Comparison of ENCODE assay signal across 17 mouse cellular contexts in genomic region chr11:109496475-109496993, GRCm38 (mm10). TPM values are rescaled to one million over a fixed set of nuclear protein-coding genes. Genes with fewer than 3 reads are reported as not detected.
DNase-seq lines count a peak whose midpoint lies in the region; ATAC-seq and TF ChIP-seq lines count a peak whose summit lies in the region.
"Had no signal": no experiment of that assay in that cellular context is flagged by ENCODE, and none has a peak within 500 bp of the region (broad histone marks: within the 10 kb centered on the region; RNA-seq: fewer than 3 reads in every experiment).

No protein-coding gene starts in this region.

- no peak overlapping the region for H3K4me2 ChIP-seq in intestine, embryonic 16.5 days (ENCODE audit: low read depth, low read length)
- no peak overlapping the region for H3K4me2 ChIP-seq in intestine, embryonic 15.5 days (replicated peaks)
- no peak overlapping the region for H3K4me2 ChIP-seq in midbrain, embryonic 11.5 days
- H3K4me2 ChIP-seq in midbrain, postnatal 0 days (ENCODE audit: low read depth, low read length, poor library complexity, severe bottlenecking), result no peak overlapping the region
- no peak overlapping the region; the same call in 1 of the 2 replicates for H3K4me2 ChIP-seq in liver, embryonic 13.5 days
- H3K4me2 ChIP-seq: neural tube, embryonic 15.5 days had no signal

- ATAC-seq in intestine, embryonic 16.5 days, result no peak
- ATAC-seq in intestine, embryonic 15.5 days, result no peak
- no peak for ATAC-seq in midbrain, embryonic 11.5 days (ENCODE audit: low FRiP score)
- no peak for ATAC-seq in midbrain, postnatal 0 days (ENCODE audit: low FRiP score)
- no peak for ATAC-seq in liver, embryonic 13.5 days (ENCODE audit: low read depth)
- no peak for ATAC-seq in monocyte, adult 5-6 weeks (replicated peaks; ENCODE audit: insufficient number of reproducible peaks, low FRiP score, low TSS enrichment, poor library complexity, severe bottlenecking)

- no peaks in the 10 kb centered on the region for H3K36me3 ChIP-seq in intestine, embryonic 16.5 days (ENCODE audit: control insufficient read depth, insufficient read depth, low read length)
- H3K36me3 ChIP-seq in intestine, embryonic 15.5 days, result no peaks in the 10 kb centered on the region
- H3K36me3 ChIP-seq in midbrain, embryonic 11.5 days (ENCODE audit: control insufficient read depth, insufficient read depth, low read length), result no peaks in the 10 kb centered on the region
- no peaks in the 10 kb centered on the region for H3K36me3 ChIP-seq in midbrain, postnatal 0 days (ENCODE audit: insufficient read depth, low read length)
- no peaks in the 10 kb centered on the region for H3K36me3 ChIP-seq in liver, embryonic 13.5 days
- H3K36me3 ChIP-seq: limb, embryonic 10.5 days; neural tube, embryonic 15.5 days had no signal

- H3K4me1 ChIP-seq in intestine, embryonic 16.5 days (ENCODE audit: control insufficient read depth, insufficient read depth, low read length), result peaks cover 21% of the 10 kb centered on the region
- peaks cover 2% of the 10 kb centered on the region for H3K4me1 ChIP-seq in intestine, embryonic 15.5 days (replicated peaks)
- H3K4me1 ChIP-seq in midbrain, embryonic 11.5 days (ENCODE audit: control insufficient read depth, insufficient read depth, low read length), result peaks cover 10% of the 10 kb centered on the region; the same call in 1 of the 2 replicates
- peaks cover 8% of the 10 kb centered on the region; the same call in 1 of the 2 replicates for H3K4me1 ChIP-seq in midbrain, postnatal 0 days (ENCODE audit: insufficient read depth, low read length)
- peaks cover 39% of the 10 kb centered on the region for H3K4me1 ChIP-seq in bone marrow macrophage, adult 2 months (ENCODE audit: control insufficient read depth, insufficient read depth, low read length)
- peaks cover 74% of the 10 kb centered on the region for H3K4me1 ChIP-seq in liver, embryonic 13.5 days (replicated peaks)

- H3K27ac ChIP-seq in intestine, embryonic 16.5 days (ENCODE audit: low read length), result 0 out of 2 replicates have a peak overlapping the region, but pooled peaks have one; percentile 49
- no peak overlapping the region for H3K27ac ChIP-seq in intestine, embryonic 15.5 days
- H3K27ac ChIP-seq in midbrain, embryonic 11.5 days (ENCODE audit: low read depth, low read length), result no peak overlapping the region
- no peak overlapping the region for H3K27ac ChIP-seq in midbrain, postnatal 0 days (ENCODE audit: low read depth, low read length)
- peak overlapping the region; percentile 46 for H3K27ac ChIP-seq in bone marrow macrophage, adult 2 months (ENCODE audit: insufficient read depth, low read depth, low read length)
- peak overlapping the region; percentile 2; the same call in 1 of the 2 replicates for H3K27ac ChIP-seq in liver, embryonic 13.5 days
- H3K27ac ChIP-seq: layer of hippocampus, adult 2 months; limb, embryonic 10.5 days; neural tube, embryonic 15.5 days had no signal

- no peak overlapping the region for H3K9ac ChIP-seq in intestine, embryonic 16.5 days (ENCODE audit: low read depth, low read length)
- H3K9ac ChIP-seq in intestine, embryonic 15.5 days, result no peak overlapping the region
- H3K9ac ChIP-seq in midbrain, embryonic 11.5 days (ENCODE audit: low read length), result no peak overlapping the region
- H3K9ac ChIP-seq in midbrain, postnatal 0 days (replicated peaks; ENCODE audit: low read length, poor library complexity, severe bottlenecking), result no peak overlapping the region
- H3K9ac ChIP-seq in liver, embryonic 13.5 days, result no peak overlapping the region
- H3K9ac ChIP-seq: neural tube, embryonic 15.5 days had no signal

- H3K4me3 ChIP-seq in intestine, embryonic 16.5 days (ENCODE audit: low read length), result no peak overlapping the region
- no peak overlapping the region for H3K4me3 ChIP-seq in intestine, embryonic 15.5 days (replicated peaks)
- H3K4me3 ChIP-seq in midbrain, embryonic 11.5 days (ENCODE audit: low read depth, low read length), result no peak overlapping the region
- H3K4me3 ChIP-seq in midbrain, postnatal 0 days (ENCODE audit: low read depth, low read length), result no peak overlapping the region
- H3K4me3 ChIP-seq in bone marrow macrophage, adult 2 months (ENCODE audit: insufficient read depth, low read length), result no peak overlapping the region
- no peak overlapping the region for H3K4me3 ChIP-seq in liver, embryonic 13.5 days (replicated peaks)
- H3K4me3 ChIP-seq: layer of hippocampus, adult 2 months; limb, embryonic 10.5 days; myocyte; neural tube, embryonic 15.5 days had no signal

- WGBS in intestine, embryonic 16.5 days, result 75% methylated on average over 7 of the region's 7 CpGs
- WGBS in intestine, embryonic 15.5 days, result 81% methylated on average over 7 of the region's 7 CpGs
- WGBS in midbrain, embryonic 11.5 days, result 87% methylated on average over 7 of the region's 7 CpGs
- 78% methylated on average over 7 of the region's 7 CpGs for WGBS in midbrain, postnatal 0 days
- 68% methylated on average over 7 of the region's 7 CpGs for WGBS in liver, embryonic 13.5 days (ENCODE audit: insufficient replicate concordance)

- H3K9me3 ChIP-seq in intestine, embryonic 16.5 days (ENCODE audit: control insufficient read depth, low read length), result no peaks in the 10 kb centered on the region
- H3K9me3 ChIP-seq in intestine, embryonic 15.5 days, result no peaks in the 10 kb centered on the region
- H3K9me3 ChIP-seq in midbrain, embryonic 11.5 days (ENCODE audit: control insufficient read depth, low read length), result no peaks in the 10 kb centered on the region
- no peaks in the 10 kb centered on the region for H3K9me3 ChIP-seq in midbrain, postnatal 0 days (ENCODE audit: low read length)
- H3K9me3 ChIP-seq in liver, embryonic 13.5 days (replicated peaks), result no peaks in the 10 kb centered on the region
- H3K9me3 ChIP-seq: limb, embryonic 10.5 days; neural tube, embryonic 15.5 days had no signal

- no peaks in the 10 kb centered on the region for H3K27me3 ChIP-seq in intestine, embryonic 16.5 days (replicated peaks; ENCODE audit: control insufficient read depth, insufficient read depth, low read length)
- H3K27me3 ChIP-seq in intestine, embryonic 15.5 days (replicated peaks), result no peaks in the 10 kb centered on the region
- no peaks in the 10 kb centered on the region for H3K27me3 ChIP-seq in midbrain, embryonic 11.5 days (ENCODE audit: control insufficient read depth, insufficient read depth, low read length)
- no peaks in the 10 kb centered on the region for H3K27me3 ChIP-seq in midbrain, postnatal 0 days (ENCODE audit: insufficient read depth, low read length)
- H3K27me3 ChIP-seq in liver, embryonic 13.5 days, result no peaks in the 10 kb centered on the region
- H3K27me3 ChIP-seq: neural tube, embryonic 15.5 days had no signal

- peak; percentile 81 for DNase-seq in midbrain, embryonic 11.5 days (ENCODE audit: low spot score, missing footprints)
- no peak for DNase-seq in midbrain, postnatal 0 days (ENCODE audit: low spot score)
- DNase-seq in liver, embryonic 13.5 days, result no peak
- no peak for DNase-seq in left cerebral cortex, postnatal 10 days (ENCODE audit: extremely low spot score in 1 of 2, low spot score in 2 of 2)
- DNase-seq: cerebellum, postnatal 10 days; gastrocnemius, postnatal 14 days; heart, postnatal 10 days; lung, adult 18-20 months; right cerebral cortex, postnatal 4 days had no signal

- no peak for TF ChIP-seq CTCF in midbrain, postnatal 0 days (IDR thresholded peaks at IDR 0.05)
- TF ChIP-seq CTCF in bone marrow macrophage, adult 2 months (IDR thresholded peaks at IDR 0.05; ENCODE audit: low read depth, low read length), result no peak

- intact Hi-C loops in left cerebral cortex, postnatal 10 days (cut with DNase I), result no loop called here

- TF ChIP-seq POLR2A in bone marrow macrophage, adult 2 months (IDR thresholded peaks at IDR 0.05; ENCODE audit: borderline replicate concordance, low read depth, low read length), result no peak

RNA-seq across cellular contexts. Expression of gene Slc16a6, which starts 23.1 kb away (rescaled TPM):
- polyA plus RNA-seq in intestine, embryonic 16.5 days (2015; fragmentation: Nextera tagmentation; extraction: Ambion mirVana), result 26.6 and 33.9 TPM in 2 replicates
- 15.4 and 16.6 TPM in 2 replicates for polyA plus RNA-seq in intestine, embryonic 15.5 days (2015; fragmentation: Nextera tagmentation; extraction: Ambion mirVana)
- 3.6 TPM in 2 replicates for polyA plus RNA-seq in midbrain, embryonic 11.5 days (2014; fragmentation: Nextera tagmentation; extraction: Ambion mirVana)
- 11.5 and 22.1 TPM in 2 replicates for total RNA-seq in midbrain, postnatal 0 days (2014; rRNA removed)
- polyA plus RNA-seq in midbrain, postnatal 0 days (2015; fragmentation: Nextera tagmentation; extraction: Ambion mirVana), result 4.8 and 6.3 TPM in 2 replicates
- 32.6 and 38.7 TPM in 2 replicates for polyA plus RNA-seq in bone marrow macrophage, adult 2 months (2012; ENCODE audit: insufficient read depth, insufficient read length, missing spikeins)
- 47.0 and 51.9 TPM in 2 replicates for polyA plus RNA-seq in liver, embryonic 13.5 days (2015; fragmentation: Nextera tagmentation; extraction: Ambion mirVana)
- 9.1 to 20.3 TPM (median 11.3 TPM) in 3 replicates for total RNA-seq in monocyte, adult 5-6 weeks (2017)
- 10 to 100 TPM; 11.7 to 12.6 TPM for total RNA-seq in left cerebral cortex, postnatal 10 days (2021)

RNA-seq across cellular contexts. Expression of gene Arsg, which starts 23.4 kb away (rescaled TPM):
- polyA plus RNA-seq in intestine, embryonic 16.5 days (2015; fragmentation: Nextera tagmentation; extraction: Ambion mirVana), result 3.1 and 4.6 TPM in 2 replicates
- 3.3 and 3.6 TPM in 2 replicates for polyA plus RNA-seq in intestine, embryonic 15.5 days (2015; fragmentation: Nextera tagmentation; extraction: Ambion mirVana)
- polyA plus RNA-seq in midbrain, embryonic 11.5 days (2014; fragmentation: Nextera tagmentation; extraction: Ambion mirVana), result 2.9 and 4.7 TPM in 2 replicates
- 6.6 and 6.9 TPM in 2 replicates for total RNA-seq in midbrain, postnatal 0 days (2014; rRNA removed)
- 5.1 and 6.0 TPM in 2 replicates for polyA plus RNA-seq in midbrain, postnatal 0 days (2015; fragmentation: Nextera tagmentation; extraction: Ambion mirVana)
- polyA plus RNA-seq in bone marrow macrophage, adult 2 months (2012; ENCODE audit: insufficient read depth, insufficient read length, missing spikeins), result 3.7 and 4.4 TPM in 2 replicates
- polyA plus RNA-seq in liver, embryonic 13.5 days (2015; fragmentation: Nextera tagmentation; extraction: Ambion mirVana), result 2.8 and 3.2 TPM in 2 replicates
- 0.96 to 2.5 TPM (median 1.1 TPM) in 3 replicates for total RNA-seq in monocyte, adult 5-6 weeks (2017)
- 1 to 10 TPM; 5.7 to 6.5 TPM for total RNA-seq in left cerebral cortex, postnatal 10 days (2021)

Comparison
In these comparisons a context has a peak if more than half of its experiments do, and no peak if none do; other contexts are left out.
1. H3K27ac ChIP-seq: peak in intestine, embryonic 16.5 days (single experiment), bone marrow macrophage, adult 2 months (single experiment) and liver, embryonic 13.5 days (single experiment); none in intestine, embryonic 15.5 days (single experiment), midbrain, embryonic 11.5 days (single experiment) and midbrain, postnatal 0 days (single experiment).